ENCODE assay signal across 8 mouse cellular contexts in genomic region chr16:4877701-4878100, GRCm38 (mm10). TPM values are rescaled to one million over a fixed set of nuclear protein-coding genes. Genes with fewer than 3 reads are reported as not detected.
DNase-seq lines count a peak whose midpoint lies in the region; ATAC-seq and TF ChIP-seq lines count a peak whose summit lies in the region.

No protein-coding gene starts in this region.

- no peak for TF ChIP-seq POLR2A in cerebellum, adult 2 months (IDR thresholded peaks at IDR 0.05; ENCODE audit: borderline replicate concordance, insufficient read depth, low read length)
- no peak for TF ChIP-seq POLR2A in small intestine, adult 2 months (IDR thresholded peaks at IDR 0.05; ENCODE audit: low read depth, low read length)

- peak overlapping the region; percentile 88 for H3K9ac ChIP-seq in limb, embryonic 13.5 days

- ATAC-seq in megakaryocyte, adult 5-6 weeks (ENCODE audit: poor library complexity, severe bottlenecking), result no peak
- ATAC-seq in limb, embryonic 13.5 days (ENCODE audit: low FRiP score, low read depth), result no peak

- peaks cover 50% of the 10 kb centered on the region for H3K36me3 ChIP-seq in megakaryocyte, embryonic 14.5 days (replicated peaks; ENCODE audit: low read length)
- H3K36me3 ChIP-seq in limb, embryonic 13.5 days, result peaks cover 39% of the 10 kb centered on the region
- H3K36me3 ChIP-seq in small intestine, adult 2 months (ENCODE audit: control insufficient read depth, insufficient read depth, low read length), result peaks cover 10% of the 10 kb centered on the region

- H3K4me1 ChIP-seq in cerebellum, adult 2 months (ENCODE audit: control insufficient read depth, insufficient read depth, low read length), result peaks cover 22% of the 10 kb centered on the region
- peaks cover 84% of the 10 kb centered on the region for H3K4me1 ChIP-seq in megakaryocyte, embryonic 14.5 days
- H3K4me1 ChIP-seq in limb, embryonic 13.5 days, result peaks cover 37% of the 10 kb centered on the region
- H3K4me1 ChIP-seq in small intestine, adult 2 months (ENCODE audit: control insufficient read depth, insufficient read depth, insufficient read length, low read length), result peaks cover 25% of the 10 kb centered on the region

- WGBS in cerebellum, adult 2 months, result 53% methylated on average over 3 of the region's 3 CpGs
- 81% methylated on average over 3 of the region's 3 CpGs for WGBS in limb, embryonic 13.5 days
- 57% methylated on average over 3 of the region's 3 CpGs for WGBS in small intestine, adult 2 months

- no peaks in the 10 kb centered on the region for H3K9me3 ChIP-seq in megakaryocyte, embryonic 14.5 days
- H3K9me3 ChIP-seq in limb, embryonic 13.5 days, result no peaks in the 10 kb centered on the region

- peak overlapping the region; percentile 89 for H3K4me3 ChIP-seq in cerebellum, adult 2 months (replicated peaks; ENCODE audit: insufficient read depth, low read depth, low read length)
- peak overlapping the region; percentile 93 for H3K4me3 ChIP-seq in megakaryocyte, embryonic 14.5 days (replicated peaks)
- peak overlapping the region; percentile 81 for H3K4me3 ChIP-seq in limb, embryonic 13.5 days
- H3K4me3 ChIP-seq in small intestine, adult 2 months (ENCODE audit: low read depth, low read length), result peak overlapping the region; percentile 45

- H3K4me2 ChIP-seq in limb, embryonic 13.5 days (replicated peaks), result peak overlapping the region; percentile 85

- no peaks in the 10 kb centered on the region for H3K27me3 ChIP-seq in cerebellum, adult 2 months (ENCODE audit: control insufficient read depth, insufficient read depth, low read length)
- H3K27me3 ChIP-seq in megakaryocyte, embryonic 14.5 days (replicated peaks), result no peaks in the 10 kb centered on the region
- H3K27me3 ChIP-seq in limb, embryonic 13.5 days, result no peaks in the 10 kb centered on the region
- no peaks in the 10 kb centered on the region for H3K27me3 ChIP-seq in small intestine, adult 2 months (ENCODE audit: control insufficient read depth, insufficient read depth, low read length)

- TF ChIP-seq CTCF in cerebellum, adult 2 months (IDR thresholded peaks at IDR 0.05; ENCODE audit: borderline replicate concordance, insufficient read depth, low read depth, low read length), result no peak
- no peak for TF ChIP-seq CTCF in small intestine, adult 2 months (IDR thresholded peaks at IDR 0.05; ENCODE audit: extremely low read depth, insufficient read length, insufficient replicate concordance, low read depth, low read length)

- H3K27ac ChIP-seq in cerebellum, adult 2 months (ENCODE audit: insufficient read depth, low read length), result no peak overlapping the region
- H3K27ac ChIP-seq in limb, embryonic 13.5 days, result no peak overlapping the region
- H3K27ac ChIP-seq in small intestine, adult 2 months (ENCODE audit: insufficient read depth, low read depth, low read length), result peak overlapping the region; percentile 57

- no peak for DNase-seq in cerebellum, adult 2 months
- no peak for DNase-seq in cerebellum, postnatal 36 days
- DNase-seq in right cerebral cortex, postnatal 4 days, result no peak
- DNase-seq in adrenal gland, postnatal 4 days (ENCODE audit: low spot score in 2 of 2), result no peak

RNA-seq across cellular contexts. Expression of gene Ubald1, which starts 2.4 kb away (rescaled TPM):
- 57.9 and 63.5 TPM in 2 replicates for polyA plus RNA-seq in cerebellum, adult 2 months (2012; rRNA removed)
- 336 and 551 TPM in 2 replicates for polyA plus RNA-seq in megakaryocyte, embryonic 14.5 days (2012; ENCODE audit: insufficient read depth, low replicate concordance)
- total RNA-seq in megakaryocyte, adult 5-6 weeks (2015), result 32.1 and 34.6 TPM in 2 replicates
- total RNA-seq in megakaryocyte, adult 5-6 weeks (2017), result 11.3 and 18.3 TPM in 2 replicates
- polyA plus RNA-seq in limb, embryonic 13.5 days (2015; fragmentation: Nextera tagmentation; extraction: Ambion mirVana), result 41.1 and 42.1 TPM in 2 replicates
- 21.0 and 37.1 TPM in 2 replicates for polyA plus RNA-seq in small intestine, adult 2 months (2012; rRNA removed)
- total RNA-seq in adrenal gland, postnatal 4 days (2021), result 10 to 100 TPM; 32.7 to 36.3 TPM

RNA-seq across cellular contexts. Expression of gene Mgrn1, which starts 8.3 kb away (rescaled TPM):
- polyA plus RNA-seq in cerebellum, adult 2 months (2012; rRNA removed), result 243 and 248 TPM in 2 replicates
- polyA plus RNA-seq in megakaryocyte, embryonic 14.5 days (2012; ENCODE audit: insufficient read depth, low replicate concordance), result 29.1 and 37.7 TPM in 2 replicates
- 30.4 and 33.0 TPM in 2 replicates for total RNA-seq in megakaryocyte, adult 5-6 weeks (2015)
- total RNA-seq in megakaryocyte, adult 5-6 weeks (2017), result 32.1 and 41.0 TPM in 2 replicates
- 98.9 and 102 TPM in 2 replicates for polyA plus RNA-seq in limb, embryonic 13.5 days (2015; fragmentation: Nextera tagmentation; extraction: Ambion mirVana)
- polyA plus RNA-seq in small intestine, adult 2 months (2012; rRNA removed), result 81.9 and 164 TPM in 2 replicates
- 10 to 100 TPM; 91.7 to 96.1 TPM for total RNA-seq in adrenal gland, postnatal 4 days (2021)

RNA-seq across cellular contexts. Expression of gene 4930562C15Rik, which starts 42.5 kb away (rescaled TPM):
- 0.08 TPM in 1 of 2 replicates, not detected in the other for polyA plus RNA-seq in cerebellum, adult 2 months (2012; rRNA removed)
- polyA plus RNA-seq in megakaryocyte, embryonic 14.5 days (2012; ENCODE audit: insufficient read depth, low replicate concordance), result not detected in 2 replicates
- not detected in 2 replicates for total RNA-seq in megakaryocyte, adult 5-6 weeks (2015)
- not detected in 2 replicates for total RNA-seq in megakaryocyte, adult 5-6 weeks (2017)
- 0.75 and 1.2 TPM in 2 replicates for polyA plus RNA-seq in limb, embryonic 13.5 days (2015; fragmentation: Nextera tagmentation; extraction: Ambion mirVana)
- polyA plus RNA-seq in small intestine, adult 2 months (2012; rRNA removed), result not detected in 2 replicates
- under 1 TPM in 1 of 2 experiments, not detected in 1; 0.11 TPM for total RNA-seq in adrenal gland, postnatal 4 days (2021)
